ENCODE assay signal across 8 mouse cellular contexts in genomic region chr11:119391386-119392000, GRCm38 (mm10). TPM values are rescaled to one million over a fixed set of nuclear protein-coding genes. Genes with fewer than 3 reads are reported as not detected.
DNase-seq lines count a peak whose midpoint lies in the region; ATAC-seq and TF ChIP-seq lines count a peak whose summit lies in the region.

No protein-coding gene starts in this region.

- DNase-seq in kidney, postnatal 0 days (ENCODE audit: low spot score), result no peak
- DNase-seq in kidney, adult 11 months, result no peak
- peak; percentile 42 for DNase-seq in NIH3T3 (ENCODE audit: low read depth)
- DNase-seq in heart, postnatal 0 days (ENCODE audit: low spot score), result no peak
- no peak for DNase-seq in left cerebral cortex, postnatal 36 days (ENCODE audit: low spot score in 2 of 2)
- no peak for DNase-seq in left cerebral cortex, adult 18-20 months (ENCODE audit: low spot score in 2 of 2)

- no peak for TF ChIP-seq POLR2A in small intestine, adult 2 months (IDR thresholded peaks at IDR 0.05; ENCODE audit: low read depth, low read length)

- WGBS in kidney, postnatal 0 days, result 50% methylated on average over 7 of the region's 7 CpGs
- WGBS in heart, postnatal 0 days, result 43% methylated on average over 7 of the region's 7 CpGs
- 26% methylated on average over 7 of the region's 7 CpGs for WGBS in small intestine, adult 2 months

- no peaks in the 10 kb centered on the region for H3K36me3 ChIP-seq in kidney, postnatal 0 days (ENCODE audit: insufficient read depth, low read length)
- peaks cover 7% of the 10 kb centered on the region for H3K36me3 ChIP-seq in heart, postnatal 0 days (replicated peaks; ENCODE audit: control insufficient read depth, insufficient read depth, low read length)
- peaks cover 9% of the 10 kb centered on the region; the same call in 1 of the 2 replicates for H3K36me3 ChIP-seq in small intestine, adult 2 months (ENCODE audit: control insufficient read depth, insufficient read depth, low read length)

- H3K27me3 ChIP-seq in kidney, postnatal 0 days (ENCODE audit: insufficient read depth, low read length), result no peaks in the 10 kb centered on the region
- H3K27me3 ChIP-seq in heart, postnatal 0 days (ENCODE audit: control insufficient read depth, insufficient read depth, low read length), result no peaks in the 10 kb centered on the region
- H3K27me3 ChIP-seq in small intestine, adult 2 months (ENCODE audit: control insufficient read depth, insufficient read depth, low read length), result no peaks in the 10 kb centered on the region

- H3K4me1 ChIP-seq in kidney, postnatal 0 days (replicated peaks; ENCODE audit: insufficient read depth, low read length), result peaks cover 12% of the 10 kb centered on the region
- H3K4me1 ChIP-seq in heart, postnatal 0 days (ENCODE audit: control insufficient read depth, insufficient read depth), result peaks cover 42% of the 10 kb centered on the region
- peaks cover 17% of the 10 kb centered on the region for H3K4me1 ChIP-seq in small intestine, adult 2 months (ENCODE audit: control insufficient read depth, insufficient read depth, insufficient read length, low read length)

- peak overlapping the region; percentile 96; the same call in 1 of the 2 replicates for H3K4me2 ChIP-seq in kidney, postnatal 0 days (ENCODE audit: low read length)
- peak overlapping the region; percentile 77 for H3K4me2 ChIP-seq in heart, postnatal 0 days (ENCODE audit: low read depth, low read length)

- TF ChIP-seq CTCF in kidney, postnatal 0 days (IDR thresholded peaks at IDR 0.05; ENCODE audit: low read depth), result no peak
- no peak for TF ChIP-seq CTCF in heart, postnatal 0 days (IDR thresholded peaks at IDR 0.05; ENCODE audit: low read depth)
- TF ChIP-seq CTCF in small intestine, adult 2 months (IDR thresholded peaks at IDR 0.05; ENCODE audit: extremely low read depth, insufficient read length, insufficient replicate concordance, low read depth, low read length), result no peak

- H3K27ac ChIP-seq in kidney, postnatal 0 days, result 0 out of 2 replicates have a peak overlapping the region, but pooled peaks have one; percentile 94
- H3K27ac ChIP-seq in heart, postnatal 0 days (ENCODE audit: low read depth), result peak overlapping the region; percentile 93
- H3K27ac ChIP-seq in small intestine, adult 2 months (ENCODE audit: insufficient read depth, low read depth, low read length), result peak overlapping the region; percentile 88

- no peak overlapping the region for H3K9ac ChIP-seq in kidney, postnatal 0 days (ENCODE audit: low read depth, low read length)
- H3K9ac ChIP-seq in heart, postnatal 0 days (replicated peaks; ENCODE audit: low read depth, low read length), result 0 out of 2 replicates have a peak overlapping the region, but pooled peaks have one; percentile 73

- intact Hi-C loops in left cerebral cortex, postnatal 36 days (cut with DNase I), result no loop called here

- no peak for TF ChIP-seq EP300 in heart, postnatal 0 days (IDR thresholded peaks at IDR 0.05; ENCODE audit: low read depth)

- no peaks in the 10 kb centered on the region for H3K9me3 ChIP-seq in kidney, postnatal 0 days (replicated peaks; ENCODE audit: low read length)
- no peaks in the 10 kb centered on the region for H3K9me3 ChIP-seq in heart, postnatal 0 days (replicated peaks; ENCODE audit: control insufficient read depth, low read length)

- peak overlapping the region; percentile 70; the same call in 1 of the 2 replicates for H3K4me3 ChIP-seq in kidney, postnatal 0 days (replicated peaks; ENCODE audit: low read depth, low read length)
- peak overlapping the region; percentile 59 for H3K4me3 ChIP-seq in heart, postnatal 0 days (ENCODE audit: low read depth, low read length)
- peak overlapping the region; percentile 89 for H3K4me3 ChIP-seq in small intestine, adult 2 months (ENCODE audit: low read depth, low read length)

- ATAC-seq in kidney, postnatal 0 days (replicated peaks; ENCODE audit: low FRiP score, low read depth), result no peak
- no peak for ATAC-seq in heart, postnatal 0 days (ENCODE audit: insufficient read depth, low read depth)
- ATAC-seq in monocyte, adult 5-6 weeks (replicated peaks; ENCODE audit: insufficient number of reproducible peaks, low FRiP score, low TSS enrichment, poor library complexity, severe bottlenecking), result no peak

RNA-seq across cellular contexts. Expression of gene Rnf213, which starts 1.4 kb away (rescaled TPM):
- 8.8 and 10.0 TPM in 2 replicates for polyA plus RNA-seq in kidney, postnatal 0 days (2015; fragmentation: Nextera tagmentation; extraction: Ambion mirVana)
- 36.7 and 45.4 TPM in 2 replicates for total RNA-seq in heart, postnatal 0 days (2014; rRNA removed; ENCODE audit: low replicate concordance)
- polyA plus RNA-seq in heart, postnatal 0 days (2015; fragmentation: Nextera tagmentation; extraction: Ambion mirVana), result 3.4 and 4.5 TPM in 2 replicates
- polyA plus RNA-seq in small intestine, adult 2 months (2012; rRNA removed), result 11.9 and 34.7 TPM in 2 replicates
- total RNA-seq in monocyte, adult 5-6 weeks (2017), result 58.5 to 104 TPM (median 67.5 TPM) in 3 replicates
- 1 to 10 TPM; 2.8 to 3.0 TPM for total RNA-seq in left cerebral cortex, postnatal 36 days (2021)
- 1 to 10 TPM; 3.6 to 4.0 TPM for total RNA-seq in left cerebral cortex, adult 18-20 months (2021)

RNA-seq across cellular contexts. Expression of gene Slc26a11, which starts 36.1 kb away (rescaled TPM):
- 8.0 and 8.3 TPM in 2 replicates for polyA plus RNA-seq in kidney, postnatal 0 days (2015; fragmentation: Nextera tagmentation; extraction: Ambion mirVana)
- 4.0 and 4.4 TPM in 2 replicates for total RNA-seq in heart, postnatal 0 days (2014; rRNA removed; ENCODE audit: low replicate concordance)
- polyA plus RNA-seq in heart, postnatal 0 days (2015; fragmentation: Nextera tagmentation; extraction: Ambion mirVana), result 5.2 and 7.0 TPM in 2 replicates
- 9.7 and 17.3 TPM in 2 replicates for polyA plus RNA-seq in small intestine, adult 2 months (2012; rRNA removed)
- total RNA-seq in monocyte, adult 5-6 weeks (2017), result 8.4 to 16.4 TPM (median 13.5 TPM) in 3 replicates
- total RNA-seq in left cerebral cortex, postnatal 36 days (2021), result 1 to 10 TPM; 3.5 to 4.3 TPM
- total RNA-seq in left cerebral cortex, adult 18-20 months (2021), result 1 to 10 TPM; 3.4 to 4.0 TPM

RNA-seq across cellular contexts. Expression of gene Sgsh, which starts 36.2 kb away (rescaled TPM):
- 9.8 and 10.1 TPM in 2 replicates for polyA plus RNA-seq in kidney, postnatal 0 days (2015; fragmentation: Nextera tagmentation; extraction: Ambion mirVana)
- 3.1 and 14.8 TPM in 2 replicates for total RNA-seq in heart, postnatal 0 days (2014; rRNA removed; ENCODE audit: low replicate concordance)
- polyA plus RNA-seq in heart, postnatal 0 days (2015; fragmentation: Nextera tagmentation; extraction: Ambion mirVana), result 4.7 and 6.5 TPM in 2 replicates
- 12.6 and 19.2 TPM in 2 replicates for polyA plus RNA-seq in small intestine, adult 2 months (2012; rRNA removed)
- total RNA-seq in monocyte, adult 5-6 weeks (2017), result 15.0 to 19.4 TPM (median 17.0 TPM) in 3 replicates
- 1 to 10 TPM; 4.3 to 4.7 TPM for total RNA-seq in left cerebral cortex, postnatal 36 days (2021)
- total RNA-seq in left cerebral cortex, adult 18-20 months (2021), result 1 to 10 TPM; 3.9 to 4.1 TPM
